Mouse (Mus musculus): ENCODE results near the gene 4930595D18Rik. TPM values are rescaled to one million over a fixed set of nuclear protein-coding genes. Genes with fewer than 3 reads are reported as not detected.

The 4930595D18Rik gene
- polyA plus RNA-seq (2014; fragmentation: Illumina TruSeq; extraction: RNeasy Lipid Tissue Mini Kit (QIAGEN cat#74804); ENCODE audit: low read depth, low replicate concordance), result not detected

GRCm38 (mm10) chr12:111184476-111184875 lies at the start of gene 4930595D18Rik:
Gene 4930595D18Rik, minus strand, starts transcription at chr12:111184491.

GRCm38 (mm10) chr12:111165831-111166591 lies 18.3 kb downstream of the 4930595D18Rik start, which contains the start of gene Traf3:
Gene Traf3, plus strand, starts transcription at chr12:111166370.

Other genes starting within 250 kb of the 4930595D18Rik start
- gene Ankrd9, start 205.5 kb downstream of the 4930595D18Rik start, polyA plus RNA-seq (2014; fragmentation: Illumina TruSeq; extraction: RNeasy Lipid Tissue Mini Kit (QIAGEN cat#74804); ENCODE audit: low read depth, low replicate concordance), result 0.22 TPM
- gene Rcor1, start 145.1 kb downstream of the 4930595D18Rik start, polyA plus RNA-seq (2014; fragmentation: Illumina TruSeq; extraction: RNeasy Lipid Tissue Mini Kit (QIAGEN cat#74804); ENCODE audit: low read depth, low replicate concordance), result 58.6 TPM
- 10.9 TPM for gene Traf3, start 18.1 kb downstream of the 4930595D18Rik start, polyA plus RNA-seq (2014; fragmentation: Illumina TruSeq; extraction: RNeasy Lipid Tissue Mini Kit (QIAGEN cat#74804); ENCODE audit: low read depth, low replicate concordance)
- not detected for gene Amn, start 86.6 kb upstream of the 4930595D18Rik start, polyA plus RNA-seq (2014; fragmentation: Illumina TruSeq; extraction: RNeasy Lipid Tissue Mini Kit (QIAGEN cat#74804); ENCODE audit: low read depth, low replicate concordance)
- 7.8 TPM for gene Cdc42bpb, start 193.2 kb upstream of the 4930595D18Rik start, polyA plus RNA-seq (2014; fragmentation: Illumina TruSeq; extraction: RNeasy Lipid Tissue Mini Kit (QIAGEN cat#74804); ENCODE audit: low read depth, low replicate concordance)
- gene Lbhd2, start 222.3 kb upstream of the 4930595D18Rik start, polyA plus RNA-seq (2014; fragmentation: Illumina TruSeq; extraction: RNeasy Lipid Tissue Mini Kit (QIAGEN cat#74804); ENCODE audit: low read depth, low replicate concordance), result not detected
- gene Exoc3l4, start 232.5 kb upstream of the 4930595D18Rik start, polyA plus RNA-seq (2014; fragmentation: Illumina TruSeq; extraction: RNeasy Lipid Tissue Mini Kit (QIAGEN cat#74804); ENCODE audit: low read depth, low replicate concordance), result not detected